Mouse (Mus musculus) C2C12 (cell line): ENCODE data around the gene Myb.

Experiments used
- CEBPB ChIP-seq: IDR thresholded peaks from one replicate; pipeline ENCODE4 v1.6.1; 2011; ENCODE audit warnings: low read depth, mild to moderate bottlenecking, control low read depth, moderate library complexity
- CTCF ChIP-seq: IDR thresholded peaks from one replicate; pipeline ENCODE4 v1.5.1; 2011; ENCODE audit not compliant: control insufficient read depth, insufficient read depth, insufficient read length
- FOSL1 ChIP-seq: IDR thresholded peaks from one replicate; pipeline ENCODE4 v1.8.0; 2011; ENCODE audit warnings: mild to moderate bottlenecking, low read length; ENCODE audit not compliant: poor library complexity, insufficient read depth, severe bottlenecking
- MAX ChIP-seq: IDR thresholded peaks from one replicate; pipeline ENCODE4 v1.6.1; 2011; ENCODE audit warnings: mild to moderate bottlenecking, control low read depth
- MYOD1 ChIP-seq: IDR thresholded peaks from one replicate; pipeline ENCODE4 v1.6.1; 2011; ENCODE audit warnings: low read depth; ENCODE audit not compliant: control insufficient read depth, insufficient read length
- MYOG ChIP-seq: IDR thresholded peaks from one replicate; pipeline ENCODE4 v1.6.1; 2011; ENCODE audit not compliant: control insufficient read depth, insufficient read length; ENCODE audit errors: extremely low read depth
- USF1 ChIP-seq: IDR thresholded peaks from one replicate; pipeline ENCODE4 v1.6.1; 2011; ENCODE audit warnings: low read depth, mild to moderate bottlenecking, control low read depth, moderate library complexity

DNA sequence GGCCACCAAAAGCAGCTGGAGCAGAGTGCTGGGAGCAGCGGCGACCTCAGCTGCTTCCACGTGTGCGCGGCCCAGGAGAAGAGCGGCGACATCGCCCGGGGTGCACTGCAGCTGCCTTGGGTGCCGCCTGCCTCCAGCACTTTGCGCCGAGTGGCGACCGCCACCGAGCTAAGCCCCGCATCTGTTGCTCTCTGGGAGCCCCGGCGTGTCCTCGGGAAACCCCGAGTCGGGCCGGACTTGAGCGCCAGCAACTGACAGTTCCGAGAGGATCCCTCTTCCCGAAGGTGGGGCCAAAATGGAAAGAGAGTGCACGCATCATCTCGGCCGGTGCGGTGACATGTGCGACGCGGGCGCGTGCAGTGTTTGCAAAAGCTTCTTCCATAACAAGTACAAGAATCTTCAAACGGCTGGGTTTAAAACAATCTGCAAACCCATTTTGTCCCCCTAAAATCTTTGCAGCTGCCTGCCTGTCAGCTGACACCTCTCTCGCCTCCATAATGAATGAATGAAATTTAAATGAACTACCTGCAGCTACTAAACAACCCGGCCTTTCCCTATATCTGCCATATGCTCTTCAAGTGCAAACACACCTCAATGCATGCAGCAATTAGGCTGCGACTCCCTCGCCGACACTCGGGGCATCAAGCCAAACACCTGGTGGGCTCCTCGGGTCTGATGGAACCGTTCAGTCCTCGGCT is 938 bp downstream of the Myb start:
- TF ChIP-seq MYOG (no peak), CTCF (no peak), USF1 (no peak), MAX (peak; percentile 19), FOSL1 (no peak), CEBPB (no peak), MYOD1 (no peak)
